Mouse (Mus musculus) heart, adult 8-10 months (tissue): Measurements from ENCODE around the gene Plch1. TPM values are rescaled to one million over a fixed set of nuclear protein-coding genes. Genes with fewer than 3 reads are reported as not detected.

ENCODE experiments used
- DNase-seq: peaks from one replicate; pipeline ENCODE4 v3.0.0; 2022; ENCODE audit warnings: low spot score
- total RNA-seq, 4 experiments: library from RNA; stranded (reverse); gene quantifications; 2 replicates each; pipeline ENCODE4 v1.2.4; 2022

The Plch1 gene
- under 1 TPM; 0.05 to 0.23 (median 0.06) TPM for total RNA-seq

DNA sequence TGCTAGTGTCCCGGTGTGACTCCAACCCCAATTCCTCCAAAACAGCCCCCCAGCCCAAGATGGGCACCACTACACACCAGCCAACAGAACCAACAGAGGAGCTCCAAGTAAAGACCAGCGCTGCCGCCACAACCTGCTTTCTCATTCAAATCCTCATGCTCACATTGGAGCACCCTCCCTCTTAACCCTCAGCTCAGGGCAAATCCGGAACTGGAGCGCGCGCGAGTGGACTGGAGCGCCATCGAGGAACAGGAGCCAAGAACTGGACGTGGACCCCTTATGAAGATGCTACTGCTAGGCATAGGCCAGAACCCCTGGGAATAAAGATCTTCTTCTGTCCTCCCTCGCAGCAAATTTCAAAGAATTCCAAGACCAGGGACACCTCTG lies at the start of gene Plch1:
Plch1 (minus strand) TSS at position 164 of the 387 bp plus-strand sequence.
- no peak for DNase-seq

DNA sequence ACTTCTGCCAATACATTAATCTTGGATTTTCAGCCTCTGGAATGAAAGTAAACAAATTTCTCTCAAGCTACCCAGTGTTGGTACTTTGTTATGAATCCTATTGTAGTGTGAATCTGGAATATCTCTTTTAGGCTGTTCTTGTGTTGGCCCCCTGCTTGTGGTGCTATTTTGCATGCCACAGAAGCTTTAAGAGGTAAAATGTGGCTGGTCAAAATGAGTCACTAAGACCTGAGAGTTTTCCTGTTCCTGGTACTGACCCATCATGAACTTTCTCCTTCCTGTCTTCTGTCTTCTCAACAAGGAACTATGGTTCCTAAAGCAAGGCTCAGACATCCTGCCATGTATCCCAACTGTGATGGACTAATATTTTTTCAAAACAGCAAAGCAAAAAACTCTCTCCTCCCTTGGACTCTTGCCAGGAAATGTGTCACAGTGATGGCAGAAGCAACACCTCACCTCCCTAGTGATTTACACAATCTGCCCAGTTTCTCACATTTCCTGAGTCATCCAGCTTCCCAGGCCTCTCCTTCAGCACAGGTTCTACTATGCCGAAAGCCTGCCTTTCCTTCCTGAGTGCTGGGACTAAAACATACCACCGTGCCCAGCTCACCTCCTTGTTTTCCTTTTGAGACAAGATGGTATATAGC lies 42.1 kb upstream of the Plch1 start:
- no peak for DNase-seq

DNA sequence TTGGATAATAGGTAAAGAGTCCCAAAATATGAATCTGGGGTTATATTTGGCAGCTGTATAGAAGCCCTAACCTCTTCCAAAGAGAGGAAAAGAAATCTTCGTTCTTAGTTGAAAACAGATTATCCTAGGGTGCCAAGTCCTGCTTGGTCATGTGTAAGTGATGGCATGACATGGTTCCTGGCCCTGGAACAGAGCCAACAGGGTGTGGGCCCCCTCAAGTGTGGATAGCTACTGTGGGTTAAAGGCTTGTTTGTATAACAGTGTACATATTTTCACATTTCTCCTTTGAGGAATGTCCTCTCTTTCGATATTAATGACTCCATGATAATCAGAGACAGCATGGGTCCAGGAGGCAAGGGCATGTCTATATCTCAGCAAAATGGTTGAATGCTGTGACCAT lies 39.7 kb upstream of the Plch1 start:
- DNase-seq: no peak

DNA sequence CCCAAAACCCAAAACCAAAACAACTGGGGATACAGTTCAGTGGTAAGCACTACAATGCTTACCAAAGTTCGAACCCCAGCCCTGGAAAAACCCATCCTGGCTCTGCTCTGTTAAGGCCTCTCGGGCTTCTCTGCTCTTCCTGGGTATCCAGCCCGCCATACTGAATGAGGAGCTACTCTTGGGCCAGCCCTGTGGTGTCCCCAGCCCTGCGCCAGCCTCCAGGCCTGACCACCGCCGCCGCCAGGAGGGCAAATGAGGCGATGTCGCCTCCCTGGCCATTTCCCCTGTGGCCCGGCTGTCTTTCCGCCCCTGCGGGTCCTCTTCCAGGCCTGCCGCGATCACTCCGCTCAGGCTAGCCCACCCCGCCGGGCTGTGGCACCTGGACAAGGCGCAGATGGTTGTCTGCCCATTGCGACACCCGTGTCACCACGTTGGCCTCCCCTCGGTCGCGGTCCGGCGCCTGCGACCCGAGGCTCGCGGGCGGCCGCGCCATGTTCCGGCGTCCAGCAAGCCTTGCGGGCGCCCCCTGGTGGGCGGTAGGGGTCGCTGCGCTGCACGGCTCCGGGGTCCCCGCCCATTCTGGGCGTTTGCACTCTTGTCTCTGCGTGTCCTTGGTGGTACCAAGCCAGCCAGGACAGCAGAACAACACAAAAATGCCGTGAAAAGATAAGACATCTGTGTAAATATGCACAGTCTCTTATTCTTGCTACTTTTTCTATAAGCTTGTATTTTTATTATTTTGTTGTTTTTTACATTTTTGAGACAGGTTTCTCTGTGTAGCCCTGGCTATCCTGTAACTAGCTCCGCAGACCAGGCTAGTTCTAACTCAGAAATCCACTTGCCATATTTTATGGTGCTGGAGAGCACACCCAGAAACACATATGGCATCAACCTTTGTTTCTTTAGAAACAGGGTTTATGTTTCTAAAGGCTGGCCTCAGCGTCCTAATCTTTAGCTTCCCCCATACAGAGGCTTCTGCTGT lies 29.9 kb upstream of the Plch1 start, which contains the start of gene E130311K13Rik:
E130311K13Rik (minus strand) TSS at position 595 of the 982 bp plus-strand sequence.
- peak; percentile 87 for DNase-seq

DNA sequence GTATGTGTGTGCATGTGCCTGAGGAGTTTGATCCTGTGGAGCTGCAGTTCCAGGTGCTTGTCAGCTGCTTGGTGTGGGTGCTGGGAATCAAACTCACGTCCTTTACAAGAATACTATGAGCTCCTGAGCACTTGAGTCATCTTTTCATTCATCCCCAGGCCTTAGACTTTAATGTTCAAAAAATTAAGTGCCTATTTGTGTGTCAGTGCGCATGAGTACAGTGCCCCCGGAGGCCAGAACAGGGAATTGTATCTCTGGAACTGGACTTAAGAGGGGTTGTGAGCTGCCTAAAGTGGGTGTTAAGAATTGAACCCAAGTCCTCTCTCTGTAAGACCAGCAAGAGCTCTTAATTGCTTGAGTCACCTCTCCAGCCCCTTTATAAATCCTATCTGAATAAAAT lies 20.4 kb upstream of the Plch1 start:
- no peak for DNase-seq

DNA sequence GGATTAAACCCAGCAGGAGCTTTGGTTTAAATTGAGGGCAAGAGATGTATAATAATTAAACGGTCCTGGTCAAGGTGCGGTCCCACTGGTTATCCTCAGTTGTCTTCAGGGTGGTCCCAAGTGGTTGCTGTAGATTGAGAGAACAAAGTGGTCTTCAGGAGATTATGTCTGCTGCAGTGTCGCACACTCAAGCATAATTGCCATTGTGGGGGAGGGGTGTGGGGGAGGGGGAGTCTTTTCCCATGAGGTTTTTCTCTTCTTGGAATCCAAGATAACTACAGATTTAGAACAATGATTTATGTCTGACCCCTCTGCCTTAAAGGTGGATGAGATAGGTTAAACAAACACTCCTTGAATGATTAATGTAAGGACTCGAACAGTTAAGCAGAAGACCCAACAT lies 11.0 kb upstream of the Plch1 start:
- no peak for DNase-seq

DNA sequence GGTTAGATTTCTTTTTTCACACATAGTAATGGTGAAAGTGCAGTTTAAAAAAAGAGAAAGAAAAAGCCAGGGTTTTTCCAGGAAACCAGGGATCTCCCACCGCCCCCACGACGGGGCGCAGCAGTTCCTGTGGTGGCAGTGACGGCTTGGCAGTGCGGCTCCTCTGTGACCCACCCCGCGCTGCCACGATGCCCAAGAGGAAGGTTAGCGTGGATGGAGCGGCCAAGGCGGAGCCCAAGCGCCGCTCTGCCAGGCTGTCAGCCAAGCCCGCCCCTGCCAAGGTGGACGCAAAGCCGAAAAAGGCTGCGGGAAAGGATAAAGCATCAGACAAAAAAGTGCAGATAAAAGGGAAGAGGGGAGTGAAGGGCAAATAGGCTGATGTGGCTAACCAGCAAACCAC lies 6.0 kb upstream of the Plch1 start:
- DNase-seq: no peak

DNA sequence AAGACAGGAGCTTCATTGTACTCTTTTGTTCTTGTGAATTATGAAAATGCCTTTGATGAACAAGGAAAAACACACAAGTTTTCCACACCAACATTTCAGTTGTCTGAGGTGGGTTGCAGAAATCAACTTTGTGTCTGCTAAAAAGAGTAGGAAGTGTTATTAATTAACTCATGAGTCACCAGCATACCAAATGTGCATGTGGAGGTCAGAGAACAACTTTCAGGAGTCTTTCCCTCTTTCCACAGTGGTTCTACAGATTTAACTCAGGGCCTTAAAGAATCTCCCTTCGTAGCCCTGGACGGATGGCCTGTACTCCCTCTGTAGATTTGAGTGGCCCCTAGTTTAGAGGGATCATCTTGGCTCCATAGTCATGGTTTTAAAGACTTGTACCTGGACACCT lies 4.9 kb upstream of the Plch1 start:
- DNase-seq: no peak

DNA sequence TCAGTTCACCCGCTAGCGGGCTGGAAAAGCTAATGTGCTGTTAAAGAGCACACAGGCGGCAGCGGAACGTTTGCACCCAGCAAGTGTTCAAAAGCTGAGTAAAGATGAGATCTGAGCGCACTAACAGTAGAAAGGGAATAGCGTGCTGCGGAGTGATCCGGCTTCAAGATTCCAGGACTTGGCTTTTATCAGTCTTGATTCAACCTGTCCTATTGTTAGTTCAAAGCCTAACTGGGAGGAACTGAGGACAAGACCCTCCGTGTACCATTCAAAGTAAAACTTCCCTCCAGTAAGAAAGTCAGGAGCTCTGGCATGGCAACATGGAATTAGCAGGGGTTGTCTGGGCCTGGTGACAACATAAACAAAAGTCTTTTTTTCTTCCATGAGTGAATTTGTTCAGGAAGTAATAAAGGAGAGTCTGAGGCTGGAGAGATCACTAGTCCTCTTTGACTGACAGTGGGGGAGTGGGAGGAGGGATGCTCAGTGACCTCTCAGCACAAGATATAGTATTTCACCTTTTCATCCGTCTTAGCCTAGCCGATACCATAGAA lies 824 bp upstream of the Plch1 start:
- no peak for DNase-seq

DNA sequence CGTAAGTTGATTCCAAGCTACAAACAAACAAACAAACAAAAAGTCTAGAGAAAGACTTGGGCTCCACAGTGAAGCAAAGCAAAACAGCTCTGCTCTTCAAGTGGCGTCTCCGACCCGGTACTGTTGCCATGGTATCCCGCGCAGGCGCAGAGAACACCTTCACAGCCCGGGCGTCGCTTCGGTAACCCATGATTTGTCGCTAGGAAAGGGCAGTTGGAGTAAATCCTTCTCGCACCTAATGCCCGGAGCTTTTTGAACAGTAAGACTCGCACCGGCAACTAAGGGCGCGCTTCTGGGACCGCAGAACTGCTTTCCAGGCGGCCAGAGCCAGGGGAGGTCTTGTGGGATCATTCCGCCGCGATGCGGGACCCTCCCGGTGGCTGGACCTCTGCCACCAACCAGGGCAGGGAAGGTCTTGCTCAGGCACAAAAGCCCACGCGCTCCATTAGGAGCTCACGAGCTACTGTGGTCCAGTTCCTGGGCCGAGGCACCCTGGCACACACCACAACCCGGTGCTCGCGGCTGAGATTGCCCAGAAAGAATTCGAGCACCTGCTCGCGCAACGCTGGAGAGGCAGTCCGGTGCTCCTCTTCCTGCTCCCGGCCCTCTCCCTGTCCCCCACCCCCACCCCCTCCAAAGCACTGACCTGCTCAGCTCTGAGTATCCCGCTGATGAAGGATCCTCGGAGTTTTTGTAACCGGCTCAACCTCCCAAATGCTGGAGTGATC lies 527 bp downstream of the Plch1 start:
- DNase-seq: peak; percentile 40

DNA sequence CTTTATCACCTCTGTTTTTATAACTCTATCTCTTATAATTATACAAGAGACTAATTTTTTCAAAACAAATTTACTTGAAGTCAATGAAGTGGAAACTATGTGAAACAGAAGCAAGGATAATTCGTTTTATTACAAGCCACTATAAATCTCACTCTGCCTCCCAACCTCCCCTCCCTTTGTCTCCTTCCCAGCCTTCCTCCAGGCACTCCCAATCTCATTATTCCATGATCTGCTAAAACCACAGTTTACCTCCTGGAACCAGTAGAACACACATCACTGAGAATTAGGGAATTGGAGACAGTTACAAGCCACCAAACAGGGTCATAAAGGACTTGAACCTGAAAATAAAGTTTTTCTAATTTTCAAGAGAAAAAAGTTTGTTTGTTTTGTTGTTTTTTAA lies 2.1 kb downstream of the Plch1 start:
- no peak for DNase-seq

DNA sequence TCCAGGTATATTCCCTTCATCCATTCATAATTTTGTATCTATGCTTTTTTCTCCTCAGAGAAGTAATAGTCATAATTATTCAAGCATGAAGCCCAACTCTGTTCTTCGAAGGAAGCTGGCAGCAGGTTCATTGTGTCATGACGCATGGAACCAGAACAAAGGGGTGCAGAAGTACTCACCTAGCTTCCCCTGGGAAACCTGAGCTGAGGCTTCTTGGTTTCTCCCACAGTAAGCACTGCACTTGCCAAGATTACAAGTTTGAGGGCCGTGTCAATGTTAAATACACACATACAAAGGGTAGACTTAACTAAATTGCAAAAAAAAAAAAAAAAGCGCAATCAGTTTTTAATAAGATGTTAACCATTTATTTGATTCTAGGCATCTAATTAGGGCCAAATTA lies 3.0 kb downstream of the Plch1 start:
- DNase-seq: no peak

DNA sequence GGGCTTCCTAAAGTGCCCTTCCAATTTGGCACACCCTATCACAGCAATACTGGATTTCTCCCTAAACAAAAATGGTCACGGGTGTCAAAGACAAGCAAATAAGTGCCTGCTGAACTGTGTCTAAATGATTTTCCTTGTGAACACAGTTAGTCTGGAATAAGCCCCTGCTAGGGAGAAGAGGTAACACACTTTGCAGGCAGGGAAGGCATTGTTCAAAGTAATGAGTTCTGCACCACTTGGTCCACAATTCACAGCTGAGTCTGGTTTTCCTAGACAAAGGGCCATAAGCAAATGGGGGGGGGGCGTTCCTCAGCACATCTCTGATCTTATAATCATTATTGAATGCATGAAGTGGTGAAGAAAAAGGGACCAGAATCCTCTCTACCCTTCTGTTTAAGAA lies 3.5 kb downstream of the Plch1 start:
- no peak for DNase-seq

DNA sequence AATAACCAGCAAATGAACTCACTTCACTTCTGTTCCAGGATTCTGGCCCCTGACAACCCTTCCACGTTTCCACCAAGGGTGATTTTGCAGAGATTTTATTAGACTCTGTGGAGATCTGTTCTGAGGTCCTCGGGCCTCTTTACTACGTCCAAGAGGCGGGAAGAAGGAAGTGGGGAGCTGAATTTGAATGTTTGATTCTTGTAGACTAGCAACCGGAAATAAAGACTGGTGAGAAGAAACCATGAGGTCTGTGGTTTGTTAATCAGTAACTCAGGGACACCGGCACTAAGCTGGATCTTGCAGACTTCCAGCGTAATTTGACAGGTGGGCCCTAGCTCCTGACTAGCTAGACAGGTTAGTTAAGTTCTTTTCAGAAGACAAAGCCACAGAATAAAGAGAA lies 5.6 kb downstream of the Plch1 start:
- DNase-seq: no peak

DNA sequence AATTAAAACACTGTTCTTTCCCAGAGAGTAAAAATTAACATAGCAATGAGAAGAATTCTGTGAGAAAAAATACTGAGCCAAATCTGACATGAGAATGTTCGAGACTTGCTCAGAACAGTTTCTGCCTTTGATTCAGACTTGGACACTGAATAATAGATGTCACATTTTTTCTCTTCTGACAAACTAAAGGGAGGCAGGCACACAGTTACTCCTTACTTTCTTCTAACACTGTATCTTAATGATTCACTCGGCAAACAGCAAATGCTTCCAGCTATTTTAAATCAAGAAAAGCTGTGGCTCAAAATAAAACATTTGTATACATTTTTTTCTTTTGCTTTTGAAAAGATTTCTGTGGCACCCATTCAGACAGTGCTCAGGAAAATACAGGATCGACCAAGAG lies 7.1 kb downstream of the Plch1 start:
- DNase-seq: no peak

DNA sequence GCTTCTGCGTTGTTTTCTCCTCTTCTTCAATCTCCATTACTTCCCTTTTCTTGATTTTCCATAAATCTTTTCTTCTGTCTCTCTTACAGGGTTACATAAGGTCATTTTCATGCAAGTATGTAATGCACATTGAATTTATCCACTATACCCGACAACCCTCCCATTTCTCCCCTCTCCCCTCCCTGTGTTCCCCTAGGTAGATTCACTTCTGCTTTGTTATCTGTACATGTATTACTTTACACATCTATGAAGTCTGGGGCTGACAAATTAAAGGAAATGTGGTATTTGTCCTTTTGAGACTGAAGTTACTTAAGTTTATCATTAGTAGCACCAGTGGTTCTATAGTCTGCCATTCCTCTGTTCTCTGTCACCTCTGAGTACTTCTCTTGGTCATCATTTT lies 18.2 kb downstream of the Plch1 start:
- no peak for DNase-seq

DNA sequence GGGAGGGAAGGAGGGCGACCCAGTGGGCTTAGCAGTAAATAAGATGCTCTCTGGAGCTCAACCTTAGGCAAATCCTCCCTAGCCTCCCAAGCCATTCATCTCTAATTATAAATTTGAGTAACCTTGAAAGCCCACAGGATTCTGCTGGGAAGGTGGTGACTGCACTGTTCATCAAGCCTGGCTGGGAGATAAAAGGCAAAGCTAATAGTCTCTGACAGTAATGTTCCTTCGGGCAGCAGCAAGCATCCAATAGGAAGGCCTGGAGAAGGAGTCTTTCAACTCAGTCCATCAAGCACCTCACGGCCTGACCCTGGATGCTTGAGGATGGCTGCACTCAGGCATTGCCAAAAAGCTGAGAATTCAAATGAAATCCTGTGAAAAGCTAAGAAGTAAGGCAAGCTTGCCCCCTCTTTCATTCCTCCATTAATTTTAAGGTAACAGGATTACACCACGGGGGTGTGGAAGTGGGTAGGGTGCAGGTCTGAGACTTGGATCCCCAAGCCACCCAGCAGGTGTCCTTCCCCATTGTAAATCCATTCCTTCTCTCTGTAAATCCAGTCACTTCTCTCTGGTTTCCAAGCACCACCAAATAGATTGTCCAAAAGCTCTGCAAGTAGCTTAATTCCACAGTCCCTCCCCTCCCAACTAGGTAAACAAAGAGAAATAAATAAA lies 20.1 kb downstream of the Plch1 start:
- no peak for DNase-seq

DNA sequence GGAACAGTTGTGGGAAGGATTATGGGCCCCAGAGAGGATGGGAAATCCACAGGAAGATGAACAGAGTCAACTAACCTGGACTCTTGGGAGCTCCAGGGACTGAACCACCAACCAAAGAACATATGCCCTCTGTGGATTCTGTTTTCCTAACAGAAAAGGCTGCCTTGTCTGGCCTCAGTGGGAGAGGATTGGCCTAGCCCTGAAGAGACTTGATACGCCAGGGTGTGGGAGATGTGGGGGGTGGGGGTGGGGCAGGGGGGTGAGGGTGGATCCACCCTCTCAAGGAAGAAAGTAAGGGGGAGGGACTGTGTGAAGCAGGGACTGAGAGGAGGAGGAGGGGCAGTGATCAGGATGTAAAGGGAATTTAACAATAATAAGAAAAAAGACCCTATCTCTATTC lies 26.5 kb downstream of the Plch1 start:
- DNase-seq: no peak

DNA sequence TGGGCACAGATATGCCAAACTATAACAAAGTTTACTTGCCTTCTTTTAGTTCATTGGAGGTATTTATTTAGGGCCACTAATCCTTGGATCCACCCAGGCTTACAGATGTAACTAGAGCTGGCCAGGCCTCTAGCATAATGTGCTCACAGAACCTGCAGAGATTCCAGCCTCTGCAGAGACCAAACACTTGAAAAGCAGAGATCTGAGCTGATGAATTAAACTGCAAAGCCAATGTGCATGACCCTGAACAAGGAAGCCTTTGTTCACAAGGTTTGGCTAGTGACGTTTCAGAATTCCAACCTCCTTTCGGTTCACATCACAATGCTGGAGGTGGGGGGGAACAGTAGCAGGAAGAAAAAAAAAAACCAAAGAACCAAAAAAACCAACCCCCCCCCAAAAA lies 28.0 kb downstream of the Plch1 start:
- no peak for DNase-seq

DNA sequence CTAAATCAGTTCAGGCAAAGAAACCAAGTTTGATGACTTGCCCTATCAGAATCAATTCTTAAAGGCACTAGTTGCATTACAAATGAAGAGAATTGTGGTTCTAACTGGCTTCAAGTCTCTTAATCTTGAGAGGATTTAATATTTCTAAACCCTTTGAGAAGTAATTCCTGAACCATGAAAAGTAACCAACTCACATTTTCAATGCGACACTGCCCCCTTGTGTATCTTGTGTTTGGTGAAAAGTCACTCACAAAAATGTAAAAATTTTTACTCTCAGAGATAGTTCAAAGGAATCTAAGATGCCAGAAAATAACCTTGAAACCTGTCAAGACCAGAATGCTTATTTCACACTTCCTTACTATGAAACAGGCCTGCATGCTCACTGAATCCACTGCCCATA lies 31.0 kb downstream of the Plch1 start:
- peak; percentile 16 for DNase-seq

DNA sequence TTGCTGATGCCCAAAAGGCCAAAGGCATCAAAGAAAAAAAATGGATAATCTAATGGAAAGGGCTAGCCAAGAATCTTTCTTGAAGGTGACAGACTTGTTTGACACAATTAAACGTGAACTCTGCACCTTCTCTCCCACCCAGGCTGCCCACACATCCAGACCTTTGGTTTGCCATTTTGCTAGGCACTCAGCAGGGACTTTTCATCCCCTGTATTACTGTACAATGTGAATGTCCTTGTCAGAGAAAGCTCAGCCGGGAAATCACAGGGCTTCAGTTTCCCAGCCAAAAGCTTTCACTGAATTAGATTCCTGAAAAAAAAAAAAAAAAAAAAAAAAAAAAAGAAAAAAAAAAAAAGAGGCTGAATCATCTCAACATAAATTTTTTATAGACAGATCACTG lies 34.2 kb downstream of the Plch1 start:
- DNase-seq: no peak

DNA sequence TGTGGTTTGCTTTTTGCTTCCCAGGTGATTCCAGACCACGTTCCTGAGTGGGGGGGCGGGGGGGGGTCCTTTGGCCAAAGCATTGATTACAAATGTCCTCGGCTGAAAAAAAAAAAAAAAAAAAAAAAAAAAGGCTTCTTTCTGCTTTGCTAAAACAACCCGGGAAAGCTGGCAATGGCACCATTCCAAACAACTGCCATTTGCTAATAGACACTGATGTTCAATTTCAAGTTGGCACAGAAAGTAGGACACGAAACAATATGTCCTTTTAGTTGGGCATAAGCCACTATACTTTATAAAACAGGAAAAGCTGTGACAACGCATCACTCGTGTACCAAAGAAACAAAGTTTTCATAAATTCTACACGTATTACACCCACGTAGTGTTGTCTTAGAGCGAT lies 36.6 kb downstream of the Plch1 start:
- DNase-seq: no peak
